Mouse (Mus musculus) G1E (cell line): ENCODE results near the gene Best1. TPM values are rescaled to one million over a fixed set of nuclear protein-coding genes. Genes with fewer than 3 reads are reported as not detected.

ENCODE experiments used
- ATAC-seq: 2 replicates; pipeline ENCODE4 v1.8.0; 2016; ENCODE audit warnings: mild to moderate bottlenecking; ENCODE audit not compliant: insufficient number of reproducible peaks, poor library complexity, low FRiP score, severe bottlenecking; ENCODE audit errors: extremely low read depth
- DNase-seq: peaks from one replicate; pipeline ENCODE4 v3.0.0; 2012; ENCODE audit warnings: low spot score
- H3K27me3 ChIP-seq: 2 replicates; pipeline ENCODE4 v1.6.1; 2012; ENCODE audit warnings: mild to moderate bottlenecking, low read length, inconsistent platforms; ENCODE audit not compliant: insufficient read depth
- H3K36me3 ChIP-seq: replicated peaks from 2 replicates; pipeline ENCODE3; 2012; ENCODE audit warnings: mild to moderate bottlenecking, inconsistent platforms
- H3K4me1 ChIP-seq: 2 replicates; pipeline ENCODE4 v1.6.1; 2012; ENCODE audit warnings: low read depth, low read length, inconsistent platforms, mixed read lengths; ENCODE audit not compliant: insufficient read depth
- H3K4me3 ChIP-seq: 2 replicates; pipeline ENCODE4 v1.5.1; 2012; ENCODE audit warnings: low read depth, mild to moderate bottlenecking, inconsistent platforms, low read length, moderate library complexity, mixed read lengths
- H3K9me3 ChIP-seq: replicated peaks from 2 replicates; pipeline ENCODE4 v1.6.1; 2012; ENCODE audit warnings: inconsistent platforms
- CTCF ChIP-seq: IDR thresholded peaks from 2 replicates; pipeline ENCODE4 v1.5.1; 2012; ENCODE audit warnings: low read depth, low read length, inconsistent platforms, mixed read lengths
- GATA1 ChIP-seq: IDR thresholded peaks from 2 replicates; pipeline ENCODE4 v1.6.1; 2012; ENCODE audit warnings: borderline replicate concordance, low read length, inconsistent platforms, mixed read lengths
- GATA2 ChIP-seq: IDR thresholded peaks from 2 replicates; pipeline ENCODE4 v1.6.1; 2012; ENCODE audit warnings: low read depth, low read length, inconsistent platforms, borderline replicate concordance
- POLR2AphosphoS5 ChIP-seq: IDR thresholded peaks from 2 replicates; pipeline ENCODE4 v1.6.1; 2012; ENCODE audit warnings: low read depth, low read length, inconsistent platforms; ENCODE audit not compliant: insufficient replicate concordance
- TAL1 ChIP-seq: conservative IDR thresholded peaks from 2 replicates; pipeline ENCODE4 v1.6.1; 2012; ENCODE audit warnings: low read depth, low read length, inconsistent platforms, mixed read lengths
- polyA plus RNA-seq: library from polyadenylated mRNA; stranded (reverse); fragments of >175 nt; gene quantifications from 2 replicates; pipeline ENCODE4 v1.2.3, GENCODE M21; 2012
- total RNA-seq, 2 experiments: library from RNA; stranded (forward) in 1 of 2; stranded (reverse) in 1 of 2; fragments of 200-1000 nt in 1 of 2; fragments of >200 nt in 1 of 2; fragmentation: Nextera tagmentation in 1 of 2; gene quantifications; 2 replicates each; pipeline ENCODE4 v1.2.3; 2014 to 2017

The Best1 gene
- total RNA-seq (2014; fragmentation: Nextera tagmentation): not detected in 2 replicates
- total RNA-seq (2017): 0.22 TPM in 1 of 2 replicates, not detected in the other
- polyA plus RNA-seq: 0.03 TPM in 1 of 2 replicates, not detected in the other

DNA sequence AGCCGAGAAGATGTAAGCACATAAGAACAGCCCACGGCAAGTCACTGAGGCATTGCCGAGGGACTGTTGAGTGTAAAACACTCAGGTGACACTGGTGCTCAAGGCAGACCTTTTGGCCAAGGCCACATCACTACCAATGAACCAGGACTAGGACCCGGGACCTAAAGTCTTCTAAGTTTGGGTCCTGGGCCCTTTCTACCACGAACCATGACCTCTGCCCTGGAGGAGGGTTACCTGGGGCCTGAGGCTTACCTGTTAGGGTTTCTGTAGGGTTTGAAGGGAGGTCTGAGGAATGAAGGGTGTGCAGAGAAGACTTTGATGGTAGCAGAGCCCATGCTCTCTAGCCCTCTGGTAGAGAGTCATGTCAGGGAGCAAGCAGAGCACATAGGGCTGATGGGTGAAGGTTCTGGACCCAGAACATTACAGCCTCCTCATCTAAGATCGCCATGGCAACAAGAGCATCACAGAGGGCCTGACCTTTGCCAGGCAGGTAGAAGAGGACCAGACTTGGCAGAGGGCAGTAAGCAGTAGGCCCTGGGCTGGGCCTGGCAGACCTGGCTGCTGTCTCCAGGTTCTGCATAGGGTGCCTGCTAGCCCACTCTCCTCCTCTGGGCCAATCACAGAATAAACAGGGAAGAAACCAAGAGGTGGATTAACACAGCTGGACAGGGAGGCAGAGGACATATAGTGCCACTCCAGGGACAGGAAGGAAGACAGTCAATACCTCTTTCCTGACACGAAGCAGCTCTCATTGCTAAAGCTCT, at the start of gene Best1, which contains the start of gene Rab3il1:
TSS of gene Best1 (minus strand) at position 428 of the 764 bp plus-strand sequence.
TSS of gene Rab3il1 (plus strand) at position 464 of the 764 bp plus-strand sequence.
- TF ChIP-seq GATA2: no peak
- no peak for TF ChIP-seq CTCF
- no peak for TF ChIP-seq GATA1
- no peak for TF ChIP-seq POLR2AphosphoS5
- TF ChIP-seq TAL1: no peak
- no peak within 1 kb of the TSS for H3K4me3 ChIP-seq
- peaks cover 22% of the 10 kb centered on the region for H3K4me1 ChIP-seq
- no peak for ATAC-seq
- H3K36me3 ChIP-seq: no peaks in the 10 kb centered on the region
- DNase-seq: no peak
- peaks cover 5% of the 10 kb centered on the region for H3K9me3 ChIP-seq
- H3K27me3 ChIP-seq: peaks cover 22% of the 10 kb centered on the region

DNA sequence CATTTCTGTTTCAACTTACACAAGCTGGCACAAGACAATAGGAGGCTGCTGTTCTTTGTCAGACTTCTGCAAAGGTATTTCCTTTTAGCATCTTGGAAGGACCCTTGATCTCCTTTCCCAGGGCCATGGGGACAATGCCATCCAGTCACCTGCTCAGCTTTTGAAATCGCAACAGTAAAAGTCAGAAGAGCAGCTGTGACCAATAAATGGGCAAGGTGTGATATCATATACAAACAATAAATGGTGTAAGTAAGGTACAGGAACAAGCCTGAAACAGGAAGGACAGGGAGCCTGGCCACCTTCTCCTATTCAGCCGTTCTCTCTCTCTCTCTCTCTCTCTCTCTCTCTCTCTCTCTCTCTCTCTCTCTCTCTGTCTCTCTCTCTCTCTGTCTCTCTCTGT, 49.0 kb upstream of the Best1 start:
- no peak for TF ChIP-seq GATA1
- TF ChIP-seq GATA2: no peak
- TF ChIP-seq CTCF: no peak
- no peak for TF ChIP-seq POLR2AphosphoS5
- no peak for TF ChIP-seq TAL1
- Histone ChIP-seq H3K4me3 (no peak overlapping the region), H3K27me3 (no peaks in the 10 kb centered on the region), H3K36me3 (peaks cover 92% of the 10 kb centered on the region), H3K9me3 (no peaks in the 10 kb centered on the region), H3K4me1 (peaks cover 87% of the 10 kb centered on the region)
- no peak for ATAC-seq
- no peak for DNase-seq

DNA sequence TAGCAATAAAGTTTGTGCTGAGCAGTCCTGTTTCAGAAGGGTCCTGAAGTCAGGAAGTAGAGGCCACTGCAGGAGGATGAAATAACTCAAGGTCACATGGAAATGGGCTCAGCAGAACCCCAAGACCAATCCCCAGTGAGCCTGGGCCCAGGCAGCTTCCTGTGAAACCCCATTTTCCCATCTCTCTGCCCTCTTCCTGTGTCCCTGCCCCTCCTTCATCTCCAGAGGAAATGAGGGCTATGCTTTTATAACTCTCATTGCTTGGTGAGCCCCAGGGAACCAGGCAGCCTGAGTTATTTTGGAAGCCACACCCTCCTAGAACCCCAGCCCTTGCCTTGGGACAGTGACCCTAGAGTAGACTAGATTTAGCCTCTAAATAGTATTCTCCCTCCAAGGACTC, 48.1 kb upstream of the Best1 start:
- DNase-seq: no peak

DNA sequence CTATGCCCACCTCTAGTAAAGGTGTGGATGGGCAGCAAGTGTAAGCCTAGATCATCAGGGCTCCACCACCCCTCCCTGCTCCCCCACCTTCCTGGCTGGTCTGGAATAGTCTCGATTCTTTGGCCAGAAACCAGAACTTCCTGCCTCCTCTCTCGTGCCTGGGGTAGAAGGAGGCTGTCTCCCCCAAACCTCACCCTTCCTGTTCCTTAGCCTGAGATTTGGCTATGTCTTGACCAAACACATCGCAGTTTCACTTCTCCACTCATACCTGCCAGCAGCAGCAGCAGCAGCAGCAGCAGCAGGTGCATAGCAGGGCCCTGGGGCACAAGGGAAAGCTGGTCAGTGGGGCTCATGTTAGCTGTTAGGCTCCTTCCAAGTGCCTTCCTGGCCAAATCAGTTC, 45.5 kb upstream of the Best1 start:
- no peaks in the 10 kb centered on the region for H3K27me3 ChIP-seq
- ATAC-seq: no peak

More for the DNA sequence above, 48.1 kb upstream of the Best1 start:
- Histone ChIP-seq H3K4me3 (no peak overlapping the region), H3K36me3 (peaks cover 87% of the 10 kb centered on the region), H3K4me1 (peaks cover 87% of the 10 kb centered on the region), H3K9me3 (no peaks in the 10 kb centered on the region), H3K27me3 (no peaks in the 10 kb centered on the region)
- TF ChIP-seq CTCF (no peak), GATA2 (no peak), TAL1 (no peak), POLR2AphosphoS5 (no peak), GATA1 (no peak)
- no peak for ATAC-seq

DNA sequence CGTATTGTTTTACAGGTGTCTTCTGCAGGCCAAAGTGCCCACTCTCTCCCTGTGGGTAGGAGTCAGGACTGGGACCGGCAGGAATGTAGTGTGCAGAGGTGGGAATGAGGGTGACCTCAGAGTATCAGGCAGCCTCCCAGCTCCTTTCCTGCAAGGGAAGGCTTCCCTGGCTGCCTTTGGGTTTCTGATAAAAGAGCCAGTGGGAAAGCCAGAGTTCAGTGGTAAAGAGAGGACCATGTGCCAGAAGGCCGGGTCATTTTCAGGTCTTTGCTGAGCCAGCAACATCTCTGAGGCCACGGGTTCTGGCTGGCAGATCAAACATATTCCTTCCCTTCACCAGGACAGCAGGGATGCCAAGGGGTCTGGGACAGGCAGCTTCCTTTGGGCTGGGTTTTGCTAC, 44.9 kb upstream of the Best1 start:
- Histone ChIP-seq H3K36me3 (peaks cover 73% of the 10 kb centered on the region), H3K9me3 (no peaks in the 10 kb centered on the region), H3K27me3 (no peaks in the 10 kb centered on the region), H3K4me3 (peak overlapping the region; percentile 52; the same call in 1 of the 2 replicates), H3K4me1 (peaks cover 97% of the 10 kb centered on the region)
- ATAC-seq (no peak), DNase-seq (no peak)
- TF ChIP-seq GATA1 (no peak), GATA2 (no peak), CTCF (no peak), TAL1 (no peak), POLR2AphosphoS5 (no peak)

More for the DNA sequence above, 45.5 kb upstream of the Best1 start:
- Histone ChIP-seq H3K4me3 (peak overlapping the region; percentile 32; the same call in 1 of the 2 replicates), H3K4me1 (peaks cover 93% of the 10 kb centered on the region), H3K9me3 (no peaks in the 10 kb centered on the region), H3K36me3 (peaks cover 79% of the 10 kb centered on the region)
- TF ChIP-seq GATA2 (no peak), GATA1 (no peak), TAL1 (no peak)
- no peak for DNase-seq

DNA sequence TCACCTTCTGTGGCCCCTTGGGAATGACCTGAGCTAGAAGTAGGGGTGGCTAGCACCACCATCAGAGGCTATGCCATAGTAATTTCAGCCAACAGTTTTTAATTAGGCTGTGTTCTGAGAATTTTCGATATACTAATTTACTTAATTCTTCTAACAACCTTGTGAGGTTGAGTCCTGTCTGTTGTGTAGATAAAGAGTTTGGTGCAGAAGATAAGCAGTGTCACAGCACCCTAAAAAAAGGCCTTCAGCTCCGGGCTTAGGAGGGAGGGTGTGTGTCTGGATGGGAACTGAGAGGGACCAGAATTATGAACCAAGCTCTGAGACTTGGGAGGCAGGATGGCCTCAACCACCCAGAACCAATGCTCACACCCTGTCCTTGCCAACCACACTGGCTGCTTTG, 44.3 kb upstream of the Best1 start:
- Histone ChIP-seq H3K27me3 (no peaks in the 10 kb centered on the region), H3K4me1 (peaks cover 98% of the 10 kb centered on the region), H3K4me3 (peak overlapping the region; percentile 55; the same call in 1 of the 2 replicates), H3K36me3 (peaks cover 67% of the 10 kb centered on the region), H3K9me3 (no peaks in the 10 kb centered on the region)
- peak; percentile 67 for DNase-seq
- peak; percentile 59 for ATAC-seq
- TF ChIP-seq POLR2AphosphoS5: no peak
- peak; percentile 66 for TF ChIP-seq TAL1
